Mouse (Mus musculus) inflammation-experienced regulatory T-cells, adult 16 weeks (primary cell): ENCODE measurements around the gene Prim2. TPM values are rescaled to one million over a fixed set of nuclear protein-coding genes. Genes with fewer than 3 reads are reported as not detected.

Experiments used
- polyA plus RNA-seq: library from polyadenylated mRNA; unstranded; fragments of 100-300 nt; shearing (Covaris generic); gene quantifications from one replicate; pipeline ENCODE4 v1.2.1, GENCODE M21; 2017

The Prim2 gene
- polyA plus RNA-seq: 12.6 TPM

GRCm38 (mm10) chr1:33669708-33670141 lies at the start of gene Prim2:
Gene Prim2 (minus strand): TSS chr1:33669795.

Other genes with a start within 250 kb of the Prim2 start
- 12.2 TPM for gene Rab23, start 50.1 kb upstream of the Prim2 start, polyA plus RNA-seq
- 2.1 TPM for gene Bag2, start 88.0 kb upstream of the Prim2 start, polyA plus RNA-seq
- gene Zfp451, start 144.8 kb upstream of the Prim2 start, polyA plus RNA-seq: 22.1 TPM
- 4.4 TPM for gene Bend6, start 238.0 kb upstream of the Prim2 start, polyA plus RNA-seq
- 36.4 TPM for gene Dst, start 238.4 kb upstream of the Prim2 start, polyA plus RNA-seq